Mouse (Mus musculus): ENCODE results near the gene Ccp110.

DNA sequence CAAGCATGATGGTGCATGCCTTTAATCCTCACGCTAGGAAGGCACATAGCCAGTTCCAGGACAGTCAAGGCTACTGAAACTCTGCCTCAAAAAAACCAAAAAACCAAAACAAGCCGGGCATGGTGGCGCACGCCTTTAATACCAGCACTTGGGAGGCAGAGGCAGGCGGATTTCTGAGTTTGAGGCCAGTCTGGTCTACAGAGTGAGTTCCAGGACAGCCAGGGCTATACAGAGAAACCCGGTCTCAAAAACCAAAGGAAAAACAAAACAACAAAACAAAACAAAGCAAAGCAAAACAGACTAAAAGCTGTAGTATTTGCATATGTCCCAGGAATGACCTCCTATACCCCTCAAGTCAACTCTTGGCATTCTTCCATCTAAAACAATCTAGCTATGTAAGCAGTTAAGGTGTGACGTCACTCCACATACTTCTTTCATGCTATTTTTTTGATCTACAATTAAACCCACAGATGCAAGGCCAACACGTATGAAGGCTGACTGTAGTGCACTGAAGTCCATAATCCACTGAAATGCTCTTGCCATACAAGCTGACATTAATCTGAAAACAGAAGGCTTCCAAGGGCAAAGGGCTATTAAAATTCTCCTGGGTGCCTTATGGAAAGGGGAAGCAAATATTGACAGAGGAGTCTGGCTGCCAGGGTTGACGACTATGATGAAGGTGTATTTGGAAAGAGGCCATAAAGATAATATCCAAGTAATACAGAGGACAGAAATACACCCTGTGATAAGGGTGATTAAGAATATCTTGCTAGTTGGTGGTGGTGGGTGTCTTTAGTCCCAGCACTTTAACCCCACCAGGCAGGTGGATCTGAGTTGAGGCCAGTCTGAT is 8.1 kb upstream of the Ccp110 start:
- TF ChIP-seq CTCF (IDR thresholded peaks at IDR 0.05; ENCODE audit: low read depth) = no peak
- no peak for TF ChIP-seq EP300 (IDR thresholded peaks at IDR 0.05; ENCODE audit: low read depth)
